8 mouse cellular contexts compared by ENCODE assay signal in genomic region chr19:29265538-29265937, GRCm38 (mm10). TPM values are rescaled to one million over a fixed set of nuclear protein-coding genes. Genes with fewer than 3 reads are reported as not detected.
DNase-seq lines count a peak whose midpoint lies in the region; ATAC-seq and TF ChIP-seq lines count a peak whose summit lies in the region.

No protein-coding gene starts in this region.

- TF ChIP-seq POLR2A in small intestine, adult 2 months (IDR thresholded peaks at IDR 0.05; ENCODE audit: low read depth, low read length) = no peak

- H3K4me2 ChIP-seq in midbrain, embryonic 12.5 days (replicated peaks) = no peak overlapping the region

- no peak overlapping the region for H3K9ac ChIP-seq in midbrain, embryonic 12.5 days (replicated peaks)

- no peaks in the 10 kb centered on the region for H3K9me3 ChIP-seq in midbrain, embryonic 12.5 days
- no peaks in the 10 kb centered on the region for H3K9me3 ChIP-seq in midbrain, embryonic 10.5 days (replicated peaks)

- no peak for TF ChIP-seq CTCF in small intestine, adult 2 months (IDR thresholded peaks at IDR 0.05; ENCODE audit: extremely low read depth, insufficient read length, insufficient replicate concordance, low read depth, low read length)

- 61% methylated on average over 5 of the region's 5 CpGs for WGBS in midbrain, embryonic 12.5 days
- 69% methylated on average over 5 of the region's 5 CpGs for WGBS in midbrain, embryonic 10.5 days
- 19% methylated on average over 5 of the region's 5 CpGs for WGBS in small intestine, adult 2 months

- peaks cover 14% of the 10 kb centered on the region; the same call in 1 of the 2 replicates for H3K4me1 ChIP-seq in midbrain, embryonic 12.5 days
- H3K4me1 ChIP-seq in midbrain, embryonic 10.5 days = peaks cover 14% of the 10 kb centered on the region
- peaks cover 18% of the 10 kb centered on the region; the same call in 1 of the 2 replicates for H3K4me1 ChIP-seq in small intestine, adult 2 months (ENCODE audit: control insufficient read depth, insufficient read depth, insufficient read length, low read length)

- no peaks in the 10 kb centered on the region for H3K36me3 ChIP-seq in midbrain, embryonic 12.5 days
- H3K36me3 ChIP-seq in midbrain, embryonic 10.5 days = peaks cover 3% of the 10 kb centered on the region
- peaks cover 13% of the 10 kb centered on the region for H3K36me3 ChIP-seq in small intestine, adult 2 months (ENCODE audit: control insufficient read depth, insufficient read depth, low read length)

- H3K27me3 ChIP-seq in midbrain, embryonic 12.5 days = no peaks in the 10 kb centered on the region
- no peaks in the 10 kb centered on the region for H3K27me3 ChIP-seq in midbrain, embryonic 10.5 days (ENCODE audit: low read depth, poor library complexity, severe bottlenecking)
- no peaks in the 10 kb centered on the region for H3K27me3 ChIP-seq in small intestine, adult 2 months (ENCODE audit: control insufficient read depth, insufficient read depth, low read length)

- no peak for ATAC-seq in midbrain, embryonic 12.5 days (ENCODE audit: low FRiP score, low read depth)

- H3K27ac ChIP-seq in midbrain, embryonic 12.5 days (replicated peaks) = peak overlapping the region; percentile 39; the same call in 1 of the 2 replicates
- no peak overlapping the region for H3K27ac ChIP-seq in midbrain, embryonic 10.5 days (replicated peaks)
- H3K27ac ChIP-seq in small intestine, adult 2 months (ENCODE audit: insufficient read depth, low read depth, low read length) = peak overlapping the region; percentile 62

- no peak overlapping the region for H3K4me3 ChIP-seq in midbrain, embryonic 12.5 days
- no peak overlapping the region for H3K4me3 ChIP-seq in midbrain, embryonic 10.5 days
- no peak overlapping the region for H3K4me3 ChIP-seq in small intestine, adult 2 months (ENCODE audit: low read depth, low read length)

- DNase-seq in adrenal gland, adult 2 months = peak; percentile 43
- no peak for DNase-seq in adrenal gland, adult 18-20 months (ENCODE audit: low spot score in 2 of 2)
- DNase-seq in midbrain, embryonic 10.5 days (ENCODE audit: low spot score) = no peak
- DNase-seq in heart, adult 8-10 months (ENCODE audit: low spot score) = peak; percentile 70
- peak; percentile 55 to 75 for DNase-seq in kidney, postnatal 36 days
- DNase-seq in frontal cortex, postnatal 10 days (ENCODE audit: low spot score in 2 of 2) = no peak

RNA-seq across cellular contexts. Expression of gene Jak2, which starts 13.9 kb away (rescaled TPM):
- 10 to 100 TPM; 18.2 to 19.2 TPM for total RNA-seq in adrenal gland, adult 2 months (2021)
- polyA plus RNA-seq in adrenal gland, adult 2 months (2012; rRNA removed) = 3.1 and 3.2 TPM in 2 replicates
- total RNA-seq in adrenal gland, adult 18-20 months (2021) = 10 to 100 TPM; 13.0 to 18.2 TPM
- 16.6 and 18.7 TPM in 2 replicates for polyA plus RNA-seq in midbrain, embryonic 12.5 days (2016; fragmentation: Nextera tagmentation; extraction: Ambion mirVana)
- 5.9 and 7.7 TPM in 2 replicates for polyA plus RNA-seq in midbrain, embryonic 10.5 days (2016; fragmentation: Nextera tagmentation; extraction: Ambion mirVana)
- total RNA-seq in heart, adult 8-10 months (2022) = 10 to 100 TPM; 16.0 to 18.0 (median 16.9) TPM
- polyA plus RNA-seq in small intestine, adult 2 months (2012; rRNA removed) = 4.0 and 14.5 TPM in 2 replicates

RNA-seq across cellular contexts. Expression of gene Insl6, which starts 59.6 kb away (rescaled TPM):
- total RNA-seq in adrenal gland, adult 2 months (2021) = 1 to 10 TPM in 1 of 2 experiments, under 1 TPM in 1; 0.58 to 1.3 TPM
- 0.36 and 0.39 TPM in 2 replicates for polyA plus RNA-seq in adrenal gland, adult 2 months (2012; rRNA removed)
- 1 to 10 TPM in 1 of 2 experiments, under 1 TPM in 1; 0.76 to 1.5 TPM for total RNA-seq in adrenal gland, adult 18-20 months (2021)
- 4.0 and 5.9 TPM in 2 replicates for polyA plus RNA-seq in midbrain, embryonic 12.5 days (2016; fragmentation: Nextera tagmentation; extraction: Ambion mirVana)
- 5.4 and 8.9 TPM in 2 replicates for polyA plus RNA-seq in midbrain, embryonic 10.5 days (2016; fragmentation: Nextera tagmentation; extraction: Ambion mirVana)
- under 1 TPM in 1 of 4 experiments, not detected in 3; 0.63 TPM for total RNA-seq in heart, adult 8-10 months (2022)
- polyA plus RNA-seq in small intestine, adult 2 months (2012; rRNA removed) = 6.8 and 7.1 TPM in 2 replicates

Comparison
In these comparisons a context has a peak if more than half of its experiments do, and no peak if none do; other contexts are left out.
1. DNase-seq: peak in adrenal gland, adult 2 months (single experiment), heart, adult 8-10 months (single experiment) and kidney, postnatal 36 days (2 of 2); none in adrenal gland, adult 18-20 months (0 of 2), midbrain, embryonic 10.5 days (single experiment) and frontal cortex, postnatal 10 days (0 of 2).